Mouse (Mus musculus): ENCODE measurements around the gene Sall1.

Sall1 gene

DNA sequence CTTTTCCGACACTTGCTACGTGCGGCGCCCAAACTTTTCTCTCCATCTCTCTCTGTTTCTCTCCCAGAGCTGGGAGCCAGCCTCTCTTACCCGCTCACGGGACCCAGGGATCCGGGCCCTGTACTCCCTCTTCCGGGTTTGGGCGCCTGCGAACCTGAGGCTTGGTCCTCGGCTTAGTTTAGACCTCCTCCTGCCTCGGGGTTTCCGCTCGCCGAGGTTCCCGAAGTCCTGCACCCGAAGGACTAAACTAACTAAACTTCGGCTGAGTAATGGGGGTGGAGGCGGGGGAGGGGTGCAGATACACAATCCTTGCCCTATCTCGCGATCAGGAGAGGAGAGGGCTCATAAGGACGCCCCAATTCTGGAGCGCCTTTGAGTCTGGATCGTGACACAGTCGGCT, at the start of gene Sall1:
Sall1 (minus strand) TSS at position 223 of the 400 bp plus-strand sequence.
- no peak for DNase-seq (ENCODE audit: low spot score)

DNA sequence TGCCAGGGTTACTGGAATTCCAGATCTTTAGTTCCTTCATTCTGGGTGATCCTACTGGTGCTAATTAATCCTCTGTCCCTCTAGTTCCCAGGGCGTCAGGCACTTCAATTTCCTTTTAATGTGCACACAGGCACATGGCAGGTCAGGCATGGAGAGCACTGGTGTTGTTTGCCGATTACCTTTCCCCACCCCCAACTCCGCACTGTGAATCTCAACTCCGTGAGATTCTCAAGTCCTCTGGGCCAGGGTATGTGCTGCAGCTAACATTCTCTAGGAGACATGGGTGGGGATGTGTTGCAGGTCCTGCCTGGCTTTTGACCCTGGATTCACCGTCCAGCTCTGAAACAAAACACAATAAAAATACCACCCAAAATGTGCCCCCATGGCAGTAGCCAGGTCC, 46.0 kb upstream of the Sall1 start:
- DNase-seq (ENCODE audit: low spot score), result no peak

DNA sequence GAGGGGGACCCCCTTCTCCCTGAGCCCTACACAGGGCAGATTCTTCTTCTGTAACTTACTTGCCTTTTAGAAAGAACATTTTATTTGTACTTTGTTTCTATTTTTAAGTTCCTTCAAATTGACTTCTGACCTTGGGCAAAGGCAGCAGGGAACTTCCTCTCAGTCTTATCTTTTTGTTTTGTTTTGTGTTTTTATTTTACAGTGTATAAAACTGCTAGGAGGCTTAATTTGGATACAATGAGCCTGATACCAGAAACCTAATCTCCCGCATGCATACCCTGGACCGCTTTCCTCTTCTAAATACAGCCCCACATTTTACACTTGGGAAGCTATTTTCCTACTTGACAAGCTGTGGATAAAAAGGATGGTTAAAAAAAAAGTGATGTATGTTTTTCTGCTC, 35.2 kb upstream of the Sall1 start:
- DNase-seq (ENCODE audit: low spot score), result no peak

DNA sequence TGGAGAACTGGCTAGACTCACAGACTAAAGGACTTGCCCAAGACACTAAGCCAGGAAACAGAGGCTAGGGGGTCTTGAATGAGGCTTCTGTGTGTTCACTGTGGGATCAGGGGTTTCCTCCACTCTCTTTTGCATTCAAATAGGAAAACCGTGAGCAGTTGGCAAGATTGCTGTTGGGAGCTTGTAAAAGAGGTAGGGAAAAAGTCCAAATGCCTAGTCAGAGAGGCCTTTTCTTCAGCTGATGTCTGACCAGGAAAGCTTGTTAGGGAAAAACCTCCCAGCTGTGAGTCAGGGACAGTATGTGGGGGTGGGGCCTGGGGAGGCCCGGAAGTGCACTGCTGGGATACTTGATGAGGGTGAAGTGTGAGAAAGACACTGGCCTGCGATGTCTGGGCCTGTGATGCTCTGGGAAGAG, 29.0 kb upstream of the Sall1 start:
- no peak for DNase-seq (ENCODE audit: low spot score)

DNA sequence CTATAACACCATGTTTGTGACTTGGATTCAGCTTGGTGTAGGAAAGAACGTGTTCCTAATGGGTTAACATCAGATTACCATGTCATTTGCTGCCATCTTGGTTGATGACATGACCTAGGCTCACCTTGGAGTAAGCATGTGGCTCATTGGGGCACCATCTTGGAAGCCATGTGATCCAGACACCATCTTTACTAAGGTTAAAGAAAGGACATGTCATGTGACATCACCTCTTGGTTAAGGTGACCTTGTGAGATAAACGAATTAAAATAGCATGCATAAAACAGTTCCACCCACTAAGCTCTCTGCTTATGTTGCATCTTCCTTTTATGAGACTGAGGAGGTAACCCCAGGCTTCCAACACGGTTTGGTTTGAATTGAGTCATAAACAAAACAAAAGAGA, 23.5 kb upstream of the Sall1 start:
- DNase-seq (ENCODE audit: low spot score), result no peak

DNA sequence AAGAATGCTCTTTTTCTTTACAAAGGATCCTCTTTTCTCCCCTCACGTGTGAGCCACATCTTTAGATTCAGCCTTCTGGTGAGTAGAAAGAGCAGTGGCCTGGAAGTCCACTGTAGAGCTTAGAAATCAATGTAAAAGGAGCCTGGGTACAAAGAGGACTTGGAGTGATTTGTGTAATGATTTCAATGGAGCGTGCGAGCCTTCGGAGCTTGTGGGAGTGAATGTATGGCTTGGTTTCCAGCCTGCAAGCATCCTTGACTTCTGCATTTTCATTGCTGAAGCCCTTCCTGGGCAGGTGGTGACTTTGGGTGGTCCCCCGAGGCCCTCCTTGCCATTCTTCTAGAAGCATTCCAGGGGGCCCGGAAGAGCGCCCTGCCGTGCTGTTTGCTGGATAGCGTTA, 20.1 kb upstream of the Sall1 start:
- DNase-seq (ENCODE audit: low spot score), result no peak

DNA sequence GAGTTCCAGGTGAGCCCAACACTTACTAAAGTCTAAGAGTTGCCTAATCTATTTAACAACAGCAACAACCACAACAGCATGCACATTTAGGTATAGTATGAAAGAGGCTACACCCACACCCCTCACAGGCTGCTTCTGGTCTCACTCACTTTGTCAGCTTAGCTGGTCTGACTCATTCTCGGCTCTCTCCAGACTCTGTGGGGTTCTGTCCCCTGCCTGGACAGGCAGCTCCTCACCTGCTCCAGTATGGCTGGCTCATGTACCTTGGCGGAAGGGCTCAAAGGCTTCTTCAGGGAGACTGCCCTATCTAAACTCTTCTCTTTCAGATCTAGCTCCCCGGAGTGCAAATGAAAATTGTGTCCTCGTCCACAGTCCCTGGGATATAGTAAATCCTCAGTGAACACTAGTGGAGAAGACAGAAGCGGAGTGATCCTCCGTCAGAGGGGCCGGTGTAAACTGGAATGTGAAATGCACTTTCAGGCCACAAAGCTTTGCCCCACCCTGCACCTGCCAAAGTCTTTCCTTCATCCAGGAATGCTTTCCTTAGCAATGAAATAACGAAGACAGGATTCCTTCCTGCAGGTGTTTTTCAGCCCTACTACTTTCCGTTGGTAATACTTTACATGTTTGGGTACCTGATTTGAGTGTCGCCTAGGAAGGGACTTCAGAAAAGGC, 19.5 kb upstream of the Sall1 start:
- no peak for DNase-seq (ENCODE audit: low spot score)

DNA sequence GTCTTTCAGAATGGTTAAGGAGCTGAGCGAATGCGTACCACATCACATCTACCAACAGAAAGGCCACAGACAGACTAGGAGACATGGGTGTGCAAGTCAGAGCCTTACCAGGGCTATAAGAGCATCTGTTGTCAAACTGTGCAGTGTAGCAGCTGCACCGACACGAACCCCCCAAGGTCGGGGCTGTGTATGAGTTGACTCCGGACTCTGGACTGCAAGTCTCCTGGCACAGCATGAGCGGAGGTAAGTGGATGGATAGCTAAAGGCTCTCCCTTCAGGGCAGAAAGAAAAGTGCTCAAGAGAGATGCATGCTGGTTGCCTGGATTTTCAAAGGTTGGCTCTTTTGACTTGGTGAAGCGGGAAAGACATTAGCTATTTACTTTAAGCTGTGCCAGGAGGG, 16.8 kb upstream of the Sall1 start:
- DNase-seq (ENCODE audit: low spot score), result no peak

DNA sequence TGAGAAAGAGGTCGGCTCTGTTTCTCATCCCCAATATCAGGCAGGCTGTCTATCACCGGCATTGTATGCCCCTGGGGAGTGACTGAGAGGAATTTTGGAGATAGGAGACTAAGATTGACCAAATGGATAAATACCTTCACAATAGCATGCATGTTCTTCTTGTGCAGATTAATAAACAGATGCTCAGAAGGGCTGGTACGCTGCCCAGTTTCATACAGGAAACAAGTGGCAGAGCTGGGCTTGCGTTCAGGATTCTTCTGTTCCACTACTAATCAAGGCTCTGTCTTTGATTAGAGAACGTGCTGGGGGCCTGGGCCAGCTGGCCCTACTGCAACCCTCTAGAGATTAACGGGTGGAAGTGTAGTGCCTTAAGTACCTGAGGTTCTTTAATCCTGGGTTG, 15.5 kb upstream of the Sall1 start:
- no peak for DNase-seq (ENCODE audit: low spot score)

DNA sequence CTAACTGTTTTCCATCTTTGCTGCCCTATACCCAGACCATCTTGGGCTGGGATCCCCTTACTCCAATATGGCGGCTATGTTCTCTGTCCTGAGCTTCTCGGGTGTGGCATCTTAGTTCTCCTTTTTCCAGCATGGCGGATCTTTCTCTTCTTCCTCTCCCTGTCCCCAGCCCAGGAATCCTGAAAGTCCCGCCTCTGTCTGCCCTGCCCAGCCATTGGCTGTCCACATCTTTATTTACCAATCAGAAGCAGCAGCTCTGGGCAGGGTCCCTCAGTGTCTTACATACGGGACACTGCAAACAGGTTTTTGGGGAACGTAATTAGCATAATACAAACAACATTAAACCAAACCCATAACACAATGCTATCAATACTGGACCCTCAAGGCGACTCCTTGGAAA, 8.9 kb upstream of the Sall1 start:
- DNase-seq (ENCODE audit: low spot score), result no peak

DNA sequence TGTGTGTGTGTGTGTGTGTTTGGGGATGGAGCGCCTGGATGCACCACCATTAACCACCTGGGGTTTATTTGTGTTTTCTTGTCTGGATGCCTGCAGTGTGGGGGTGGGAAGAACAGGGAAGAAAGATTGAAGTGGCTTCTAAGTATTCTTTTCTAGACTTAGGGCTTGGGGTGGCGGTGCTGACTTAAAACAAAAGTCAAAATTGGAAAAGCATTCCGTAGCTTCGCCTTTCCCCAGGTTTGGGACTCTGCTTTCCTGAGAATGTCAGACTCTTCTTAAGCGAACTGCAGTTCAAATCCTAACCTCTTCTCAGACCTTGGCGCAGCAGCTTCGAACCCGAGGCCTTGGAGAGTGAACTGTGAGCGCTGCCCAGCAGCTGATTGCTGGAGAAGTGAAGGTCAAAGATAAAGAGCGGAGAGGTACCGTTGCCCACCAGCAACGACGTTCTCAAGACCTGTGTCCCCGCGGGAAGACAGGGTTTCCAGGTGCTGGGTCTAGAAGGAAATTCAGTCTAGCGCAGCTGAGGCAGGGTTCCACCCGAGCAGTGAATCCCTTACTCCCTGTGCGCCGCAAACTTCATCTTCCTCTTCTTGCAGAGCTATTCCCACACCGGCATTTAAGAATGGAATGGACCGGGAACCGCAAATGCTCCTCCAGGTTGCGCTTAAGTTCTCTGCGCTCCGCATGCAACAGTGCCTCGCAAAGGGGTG, 2.8 kb upstream of the Sall1 start:
- DNase-seq (ENCODE audit: low spot score), result no peak

DNA sequence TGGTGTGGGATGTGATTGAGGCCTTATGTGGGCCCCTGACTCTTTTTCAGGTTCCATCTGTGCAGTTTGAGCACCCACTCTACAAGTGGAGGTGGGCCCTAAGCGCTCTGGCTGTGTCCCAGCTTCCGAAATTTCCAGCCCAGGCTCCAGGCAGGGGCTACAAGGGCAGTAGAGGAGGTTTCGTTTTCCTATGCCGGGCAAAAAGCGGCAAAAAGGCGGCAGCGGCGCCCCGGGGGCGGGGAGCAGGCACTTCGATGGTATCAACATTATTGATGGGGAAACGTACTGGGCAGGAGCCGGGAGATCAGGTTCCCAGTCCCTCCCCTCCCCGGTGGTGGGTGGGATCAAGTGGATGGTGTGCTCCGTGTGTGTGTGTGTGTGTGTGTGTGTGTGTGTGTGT, 2.3 kb upstream of the Sall1 start:
- DNase-seq (ENCODE audit: low spot score), result no peak

DNA sequence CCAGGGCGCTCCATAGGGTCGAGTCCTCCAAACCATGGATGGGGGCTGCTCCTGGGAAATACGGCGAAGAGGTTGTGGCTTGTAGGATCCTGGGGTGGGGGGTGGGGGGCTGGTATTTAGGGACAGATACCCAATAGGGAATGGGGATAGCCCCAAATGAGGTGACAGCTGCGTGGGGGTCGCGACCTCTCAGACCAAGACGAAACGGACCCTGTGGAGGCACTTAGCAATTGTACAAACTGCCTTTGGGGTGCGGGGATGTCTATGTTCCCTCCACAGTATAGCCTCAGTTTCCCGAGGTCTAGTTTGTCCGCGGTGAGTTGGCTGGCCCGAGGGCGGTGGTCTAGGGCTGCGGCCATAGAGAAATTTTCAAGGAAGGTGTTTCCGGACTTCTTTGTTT, 1.8 kb upstream of the Sall1 start:
- no peak for DNase-seq (ENCODE audit: low spot score)

DNA sequence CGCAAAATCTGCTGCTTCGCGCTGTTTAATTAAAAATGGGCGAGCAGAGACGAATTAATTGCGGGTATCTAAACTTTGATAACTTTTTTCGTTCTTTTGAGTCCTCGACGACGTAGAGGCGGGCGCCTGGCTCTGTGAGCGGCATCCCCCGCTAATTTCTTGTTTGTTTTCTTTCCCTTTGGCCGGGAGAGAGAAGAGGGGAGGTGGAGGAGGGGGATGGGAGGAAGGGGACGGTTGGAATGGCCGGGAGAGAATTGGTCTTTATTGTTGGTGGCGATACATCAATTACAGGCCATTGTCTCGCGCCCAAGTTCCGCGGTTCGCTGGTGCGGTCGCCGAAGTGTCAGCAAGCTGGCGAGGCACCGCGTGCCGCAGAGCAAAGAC, 1.2 kb upstream of the Sall1 start:
- no peak for DNase-seq (ENCODE audit: low spot score)

DNA sequence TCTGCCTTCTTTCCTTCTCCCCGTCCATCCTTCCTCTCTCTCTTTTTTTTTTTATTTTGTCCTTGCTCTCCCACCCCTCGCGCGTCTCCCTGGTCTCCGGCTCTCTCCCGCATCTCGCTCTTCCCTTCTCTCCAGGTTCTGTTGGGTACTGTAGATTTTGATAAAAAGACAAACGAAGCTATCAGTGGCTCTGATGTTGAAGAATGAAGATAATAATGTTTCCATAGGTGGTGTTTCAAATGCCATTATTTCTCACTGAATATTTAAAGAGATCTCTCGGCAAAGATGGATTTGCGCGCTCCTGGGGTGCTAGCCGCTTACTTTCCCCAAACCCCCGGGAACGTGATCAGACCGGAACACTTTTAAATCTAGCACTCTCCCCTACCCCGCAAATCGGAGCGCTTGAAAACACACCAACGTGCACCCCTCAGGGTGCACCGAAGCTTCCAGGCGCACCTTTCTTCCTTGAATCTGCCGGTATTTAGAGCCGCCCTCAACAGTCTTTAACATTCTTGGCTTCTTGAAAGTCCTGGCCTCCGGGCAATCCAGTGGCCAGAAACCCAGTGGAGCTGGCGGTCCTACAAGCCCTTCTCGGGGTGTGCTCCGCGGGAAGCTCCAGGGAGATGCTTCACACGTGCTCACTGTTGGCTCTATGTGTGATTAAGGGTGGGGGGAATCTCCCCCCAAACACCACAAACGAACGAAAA, 702 bp upstream of the Sall1 start:
- DNase-seq (ENCODE audit: low spot score), result no peak

DNA sequence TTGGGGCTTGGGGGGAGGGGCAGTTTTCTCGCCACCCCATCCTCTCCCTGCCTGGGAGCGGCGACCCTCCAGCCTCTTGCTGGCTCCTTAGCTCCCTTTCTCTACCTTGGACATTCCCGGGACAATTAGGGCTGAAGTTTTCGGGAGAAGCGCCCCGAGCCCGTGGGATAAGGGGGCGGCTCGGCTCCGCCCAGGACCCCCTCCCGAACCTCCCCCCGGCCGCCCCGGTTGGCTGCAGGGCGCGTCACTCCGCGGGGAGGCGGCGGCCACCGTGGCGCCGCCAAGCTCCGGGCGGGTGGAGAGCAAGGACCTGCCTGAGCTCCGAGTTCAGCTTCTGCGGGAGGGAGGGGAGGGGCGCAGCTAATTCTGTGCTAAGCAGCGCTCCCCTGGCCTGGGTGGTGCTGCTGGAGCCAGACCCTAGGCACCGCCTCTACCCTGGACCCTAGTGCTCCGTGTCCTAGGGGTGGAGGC, 556 bp downstream of the Sall1 start:
- DNase-seq (ENCODE audit: low spot score), result peak; percentile 60

DNA sequence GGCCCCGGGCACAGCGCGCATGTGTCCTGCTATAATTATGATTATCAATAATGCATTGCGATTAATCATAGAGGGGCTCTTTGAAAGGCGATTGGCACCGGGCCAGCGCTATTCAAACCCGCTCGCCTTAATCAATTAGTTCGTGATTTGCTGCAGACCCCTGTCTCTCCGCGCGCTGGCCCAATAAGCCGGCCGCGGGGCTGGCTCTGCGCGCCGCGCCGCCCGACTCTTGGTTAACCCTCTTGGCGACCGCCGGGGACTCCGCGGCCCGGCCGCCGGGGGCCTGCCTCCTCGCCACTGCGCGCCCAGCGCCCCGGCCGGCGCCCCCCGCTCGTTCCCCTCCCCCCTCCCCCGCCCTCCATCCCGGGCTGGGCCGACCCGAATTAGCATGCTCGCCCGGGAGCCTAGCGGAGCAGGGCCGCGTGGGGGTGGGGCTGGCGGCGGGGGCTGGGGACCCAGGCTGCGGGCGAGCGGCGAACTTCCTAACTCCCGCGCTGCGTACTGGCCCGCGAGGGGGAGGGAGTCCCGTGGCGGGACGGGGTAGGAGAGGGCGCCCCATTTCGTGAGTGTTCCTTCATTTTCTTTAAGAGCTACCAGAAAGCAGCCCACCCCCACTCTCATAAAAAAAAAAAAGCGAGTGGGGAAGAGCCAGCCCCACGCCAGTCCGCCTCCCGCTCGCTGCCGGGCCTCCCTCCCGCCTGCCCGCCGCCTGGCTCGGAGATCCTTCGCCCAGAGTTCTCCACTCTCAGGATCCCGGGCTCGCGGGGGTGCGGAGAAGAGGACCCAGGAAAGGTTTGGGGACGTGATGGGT, 1.2 kb downstream of the Sall1 start:
- peak; percentile 47 for DNase-seq (ENCODE audit: low spot score)

DNA sequence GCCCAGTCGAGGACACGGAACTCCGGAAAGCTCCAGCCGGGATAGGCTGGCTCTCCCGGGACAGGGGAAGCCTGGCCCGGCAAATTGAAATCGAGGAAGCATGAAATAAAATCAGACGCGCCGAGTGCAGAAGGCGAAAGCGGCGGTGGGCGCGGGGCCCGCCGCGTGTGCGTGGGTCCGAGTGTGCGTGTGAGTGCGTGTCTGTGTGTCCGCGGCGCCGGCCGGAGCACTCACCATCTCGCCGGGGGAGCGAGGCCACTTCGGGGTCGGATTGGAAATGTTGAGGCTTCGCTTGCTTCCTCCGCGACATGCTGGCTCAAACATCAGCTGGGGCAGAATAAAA, 1.9 kb downstream of the Sall1 start:
- DNase-seq (ENCODE audit: low spot score), result no peak

DNA sequence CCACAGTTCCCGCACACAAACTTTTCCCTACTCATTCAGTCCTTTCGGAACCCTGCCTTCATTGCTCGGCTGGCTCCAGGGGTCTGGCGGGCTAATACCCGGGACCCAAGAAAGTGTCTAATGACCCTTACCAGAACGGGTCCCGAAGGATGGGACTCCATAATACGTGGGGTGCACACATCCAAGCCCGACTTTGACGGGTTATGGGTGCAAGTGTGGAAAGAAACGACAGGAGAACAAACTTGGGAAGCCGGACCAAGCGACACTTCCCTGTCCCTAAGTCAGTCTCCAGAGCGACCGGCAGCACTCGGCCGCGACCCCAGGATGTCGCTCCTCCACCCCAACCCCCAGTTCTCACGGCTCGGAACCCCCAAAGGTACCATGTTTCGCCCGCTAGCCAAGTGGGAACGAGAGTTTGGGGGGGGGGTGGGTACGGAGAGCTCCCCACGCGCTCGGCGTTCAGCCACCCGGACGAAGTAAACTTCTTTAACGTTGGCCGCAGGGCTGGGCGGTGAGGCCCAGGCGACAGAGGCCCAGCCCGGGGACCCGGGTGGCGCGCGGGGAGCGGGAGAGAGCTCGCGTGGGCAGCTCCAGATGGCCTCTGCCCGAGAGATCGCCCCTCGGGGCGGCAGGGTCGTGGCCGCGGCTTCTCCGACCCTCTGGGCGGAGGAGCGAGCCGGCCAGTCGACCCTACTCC, 2.4 kb downstream of the Sall1 start:
- DNase-seq (ENCODE audit: low spot score), result no peak

DNA sequence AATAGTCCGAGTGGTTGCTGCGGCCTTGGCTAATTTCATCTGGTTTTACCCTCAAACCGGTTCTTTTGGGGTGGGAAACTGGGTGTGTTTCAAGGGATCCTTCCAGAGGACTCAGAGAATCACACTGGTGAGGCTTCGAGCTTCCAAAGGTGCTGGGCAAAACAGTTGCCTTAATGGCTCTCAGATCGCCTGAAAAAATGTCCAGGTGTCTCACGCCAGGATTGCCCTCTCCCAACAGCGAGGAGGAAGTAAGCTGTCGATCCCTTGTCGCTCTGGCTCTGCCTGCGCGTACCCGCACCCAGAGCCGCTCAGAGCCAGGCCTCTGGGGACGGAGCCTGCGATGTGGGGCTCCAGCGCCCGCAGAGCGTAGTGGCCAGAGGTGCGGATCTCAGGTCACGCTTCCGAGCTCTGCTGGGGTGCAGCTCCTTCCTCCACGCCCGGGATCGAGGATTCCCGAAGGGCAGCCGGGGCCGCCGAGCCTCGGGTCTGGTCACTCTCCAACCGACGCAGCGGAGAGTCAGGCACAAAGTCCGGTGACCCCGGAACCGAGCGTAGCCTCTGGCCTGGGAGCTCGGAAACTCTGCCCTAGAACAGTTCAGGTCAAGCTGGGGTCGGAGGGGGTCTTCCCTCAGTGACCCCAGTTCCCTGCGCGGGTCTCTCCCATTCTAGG, 3.1 kb downstream of the Sall1 start:
- no peak for DNase-seq (ENCODE audit: low spot score)

DNA sequence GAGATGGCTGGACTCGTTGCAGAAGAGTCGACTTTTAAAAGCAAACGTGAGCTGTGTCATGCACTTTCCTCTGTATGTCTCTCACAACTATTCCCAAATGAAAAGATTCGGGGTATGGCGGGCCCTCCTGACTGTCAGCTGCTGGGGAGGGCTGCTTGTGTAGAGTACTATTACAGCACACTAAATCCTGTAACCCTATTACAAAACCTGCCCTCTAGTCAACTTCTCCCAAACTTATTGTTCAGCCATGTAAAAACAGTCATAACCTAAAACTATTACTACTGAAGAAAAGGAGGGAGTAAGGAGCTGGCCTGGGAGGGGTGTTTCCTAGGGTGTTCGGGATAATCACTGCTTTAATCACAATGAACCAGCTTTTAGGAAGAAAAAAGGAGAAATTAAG, 4.1 kb downstream of the Sall1 start:
- DNase-seq (ENCODE audit: low spot score), result no peak
